Mouse (Mus musculus): ENCODE measurements around the gene Ldlrad3.

The Ldlrad3 gene

GRCm38 (mm10) chr2:102185069-102185950, 875 bp downstream of the Ldlrad3 start:
- DNase-seq (ENCODE audit: low read depth, low spot score), result no peak

DNA sequence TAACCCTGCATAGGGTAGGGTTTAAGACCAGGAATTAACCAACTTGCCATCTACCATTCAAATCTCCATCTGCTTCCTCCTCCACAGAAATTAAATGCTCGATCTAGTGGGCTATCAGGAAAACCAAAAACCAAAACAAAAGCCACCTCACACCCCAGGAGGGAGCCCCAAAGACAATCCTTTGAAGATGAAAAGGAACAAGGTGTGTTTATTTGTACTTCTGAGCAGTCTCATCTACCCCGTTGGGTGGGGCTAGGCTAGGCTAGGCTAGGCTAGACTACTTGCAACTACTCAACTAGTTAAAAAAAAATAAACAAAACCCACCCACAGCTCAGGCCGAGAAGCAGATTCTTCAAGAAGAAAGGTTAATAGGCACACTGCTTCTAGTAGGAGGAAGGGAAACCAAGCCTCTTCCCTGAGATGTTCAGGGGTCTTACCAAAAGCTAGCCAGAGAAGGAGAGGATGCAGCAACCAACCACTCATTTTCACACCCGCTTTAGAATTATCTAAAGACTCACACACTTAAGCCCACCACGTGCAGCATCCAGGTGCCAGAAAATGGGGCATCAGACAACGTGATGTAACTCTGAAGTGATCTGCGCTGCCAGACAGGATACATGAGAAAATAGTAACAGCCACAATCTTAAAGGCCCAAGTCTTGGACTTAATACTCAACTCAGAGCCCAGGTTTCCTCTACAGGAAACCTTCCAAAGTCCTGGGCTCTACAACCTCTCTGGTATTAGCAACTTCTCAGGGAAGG, 2.3 kb downstream of the Ldlrad3 start:
- DNase-seq (ENCODE audit: low read depth, low spot score), result no peak

DNA sequence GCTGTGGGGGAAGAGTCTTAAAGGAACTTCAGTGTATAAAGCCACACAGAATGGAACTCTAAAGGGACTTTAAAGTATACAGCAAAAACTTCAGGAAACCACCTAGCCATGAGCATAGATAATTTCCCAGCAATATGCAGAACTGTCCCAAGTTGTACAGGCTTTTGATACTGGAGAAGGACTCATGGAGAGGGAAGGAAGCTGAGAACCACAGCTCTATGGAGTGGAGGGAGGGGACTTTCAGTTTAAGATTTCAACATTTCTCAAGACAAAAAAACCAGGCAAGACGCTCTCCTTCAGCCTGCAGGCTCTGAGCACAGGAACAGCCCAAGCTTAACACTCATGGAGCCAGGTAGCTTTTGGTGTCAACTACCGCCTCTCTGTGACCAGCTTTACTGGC, 4.7 kb downstream of the Ldlrad3 start:
- no peak for DNase-seq (ENCODE audit: low read depth, low spot score)

GRCm38 (mm10) chr2:102176434-102176772, 9.8 kb downstream of the Ldlrad3 start:
- no peak for DNase-seq (ENCODE audit: low read depth, low spot score)

GRCm38 (mm10) chr2:102175741-102176433, 10.3 kb downstream of the Ldlrad3 start:
- no peak for DNase-seq (ENCODE audit: low read depth, low spot score)

DNA sequence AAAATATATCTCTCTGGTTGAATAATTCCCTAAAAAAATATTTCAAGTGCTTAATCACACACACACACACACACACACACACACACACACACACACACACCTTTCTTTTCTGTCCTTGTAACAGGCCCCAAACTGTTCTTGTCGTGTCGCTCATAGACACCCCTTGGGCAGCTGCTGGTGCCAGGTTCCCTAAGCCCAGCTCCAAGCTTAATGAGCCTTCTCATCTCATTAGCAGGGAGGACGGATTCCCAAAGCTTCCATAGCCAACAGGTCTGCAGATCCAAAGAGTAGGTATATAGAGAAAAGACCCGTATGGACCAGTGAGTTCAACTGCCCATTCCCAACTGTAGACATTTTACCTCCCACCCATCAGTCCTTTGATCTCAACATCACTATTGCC, 13.7 kb downstream of the Ldlrad3 start:
- no peak for DNase-seq (ENCODE audit: low read depth, low spot score)

DNA sequence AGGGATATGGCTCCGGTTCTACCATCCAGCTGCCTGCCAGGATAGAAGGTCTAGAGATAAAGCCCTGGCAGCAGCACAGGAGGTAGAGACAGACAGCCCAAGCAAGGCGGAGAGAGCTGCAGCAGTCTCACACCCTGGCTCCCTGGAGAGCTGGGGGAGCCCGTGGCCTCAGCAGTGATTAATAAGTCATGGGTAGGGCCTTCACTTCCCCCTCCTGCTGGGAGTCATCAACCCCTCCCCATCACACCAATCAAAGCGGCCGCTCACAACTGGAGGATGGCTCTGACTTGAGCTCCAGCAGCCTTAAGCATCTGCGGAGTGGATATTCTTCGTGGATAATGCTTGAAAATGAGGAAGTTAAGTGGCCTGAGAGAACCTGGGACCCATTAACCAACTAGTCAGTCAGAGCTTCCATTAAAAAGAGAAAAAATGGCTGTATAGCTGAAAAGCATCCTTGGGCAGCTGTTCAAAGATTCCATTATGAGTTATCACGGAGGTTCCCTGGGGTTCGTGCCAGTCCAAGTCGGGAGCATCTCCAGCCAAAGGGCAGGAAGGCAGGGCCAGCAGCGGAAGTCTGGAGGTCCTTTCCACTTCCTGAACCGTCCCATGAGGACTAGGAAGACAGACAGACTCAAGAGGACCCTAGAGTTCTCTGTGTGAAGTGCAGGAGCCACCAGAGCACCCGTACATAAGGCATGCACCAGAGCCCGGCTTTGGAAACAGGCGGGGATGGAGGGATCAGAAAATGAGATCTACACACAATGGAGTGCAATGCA, 19.4 kb downstream of the Ldlrad3 start:
- no peak for DNase-seq (ENCODE audit: low read depth, low spot score)

DNA sequence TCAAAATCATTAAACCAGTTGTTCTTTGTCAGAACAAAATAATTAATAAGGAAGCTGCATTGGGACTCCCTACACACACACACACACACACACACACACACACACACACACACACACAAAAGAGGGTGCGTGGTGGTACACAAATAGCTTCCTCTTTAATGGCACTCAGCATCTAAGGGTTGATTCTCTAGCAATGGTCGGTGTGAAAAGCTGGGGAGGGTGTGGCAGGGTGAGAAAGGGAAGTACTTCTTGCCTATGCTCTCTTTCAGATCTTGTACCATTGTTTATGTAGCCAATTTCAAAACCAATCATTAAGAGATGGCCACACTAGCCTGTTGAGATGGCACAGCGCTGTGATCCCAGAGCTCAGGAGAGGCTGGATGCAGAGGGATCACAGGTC, 23.1 kb downstream of the Ldlrad3 start:
- DNase-seq (ENCODE audit: low read depth, low spot score), result no peak

DNA sequence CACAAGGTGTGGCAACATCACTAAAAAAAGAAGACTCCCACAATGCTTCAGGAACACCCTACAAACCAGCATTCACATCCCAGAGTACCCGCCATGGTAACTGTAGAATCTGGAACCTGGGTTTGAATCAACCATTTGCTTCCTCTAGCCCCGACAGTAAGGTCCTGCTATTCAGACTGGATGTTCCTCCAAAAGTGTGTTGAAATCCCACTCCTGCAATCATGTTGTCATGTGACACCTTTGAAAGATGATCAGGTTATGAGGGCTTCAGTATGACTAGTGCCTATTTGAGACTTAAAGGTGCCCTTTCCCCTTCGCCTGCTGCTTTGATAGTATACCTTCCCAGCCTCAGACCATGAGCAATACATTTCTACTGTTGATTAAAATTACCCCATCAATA, 28.6 kb downstream of the Ldlrad3 start:
- no peak for DNase-seq (ENCODE audit: low read depth, low spot score)

DNA sequence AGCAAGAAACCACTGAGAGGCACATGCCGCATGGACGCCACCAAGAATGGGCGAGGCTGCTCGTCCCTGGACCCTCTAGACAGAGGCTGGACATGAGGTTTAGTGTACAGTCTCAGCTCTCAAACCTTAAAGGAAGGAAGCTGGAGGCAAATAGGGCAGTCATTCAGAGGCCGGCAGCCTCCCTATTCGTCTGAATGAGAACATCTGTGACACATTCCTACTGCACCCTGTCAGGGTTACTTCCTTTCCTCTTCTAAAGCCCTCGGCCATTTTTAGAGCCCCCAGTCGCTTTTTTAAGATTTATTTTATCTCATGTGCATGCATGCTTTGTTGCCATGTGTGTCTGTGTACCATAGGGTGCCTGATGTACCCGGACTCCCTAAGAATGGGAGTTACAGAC, 29.2 kb downstream of the Ldlrad3 start:
- no peak for DNase-seq (ENCODE audit: low read depth, low spot score)

DNA sequence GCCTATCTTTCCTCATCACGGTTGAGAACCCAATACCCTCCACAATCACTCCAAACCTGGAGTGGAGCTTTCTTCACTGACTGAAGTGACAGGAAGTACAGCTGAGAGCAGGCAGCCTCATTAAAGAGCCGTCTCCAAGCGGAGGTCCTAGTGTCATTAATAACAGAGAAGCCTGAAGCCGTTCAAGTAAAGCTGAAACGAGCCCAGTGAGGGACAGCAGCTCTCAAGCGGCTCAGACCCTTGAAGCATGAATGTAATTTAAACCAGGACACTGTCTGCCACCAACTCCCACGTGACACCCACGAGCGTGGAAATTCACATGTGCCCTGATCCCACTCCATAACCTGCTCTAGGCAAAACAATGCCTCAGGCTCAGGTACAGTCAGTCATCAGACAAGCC, 29.7 kb downstream of the Ldlrad3 start:
- no peak for DNase-seq (ENCODE audit: low read depth, low spot score)

DNA sequence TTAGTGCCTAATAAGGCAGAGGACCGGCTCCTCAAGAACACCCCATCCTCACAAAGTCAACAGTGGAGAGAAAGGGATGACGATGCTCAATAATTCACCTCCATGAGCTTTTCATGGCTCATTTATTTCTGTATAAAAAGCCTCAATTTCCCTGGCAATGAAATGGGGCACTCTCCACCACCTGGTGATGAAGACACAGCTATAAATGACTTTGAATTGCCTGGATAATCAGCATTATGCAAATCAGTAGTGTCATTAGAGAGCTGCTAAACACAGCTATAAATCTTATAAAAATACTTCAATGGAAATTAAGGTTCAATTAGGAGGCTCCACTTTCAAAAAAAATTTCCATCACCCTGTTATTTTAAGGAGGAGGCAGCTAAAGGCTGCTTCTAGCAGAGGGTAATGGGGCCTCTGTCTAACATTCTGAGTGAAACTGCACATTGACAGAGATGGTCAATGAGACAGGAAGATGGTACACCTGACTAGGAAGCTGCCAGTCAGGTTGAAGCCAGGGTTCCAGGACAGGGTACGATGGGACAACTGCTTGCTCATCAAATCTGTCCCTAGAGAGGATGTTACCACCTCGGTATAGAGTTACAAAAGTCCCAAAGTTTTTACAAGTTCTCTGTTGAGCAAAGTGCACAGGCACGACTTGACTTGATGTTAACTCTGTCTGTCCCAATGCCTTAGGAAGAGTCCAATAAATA, 30.7 kb downstream of the Ldlrad3 start:
- no peak for DNase-seq (ENCODE audit: low read depth, low spot score)

DNA sequence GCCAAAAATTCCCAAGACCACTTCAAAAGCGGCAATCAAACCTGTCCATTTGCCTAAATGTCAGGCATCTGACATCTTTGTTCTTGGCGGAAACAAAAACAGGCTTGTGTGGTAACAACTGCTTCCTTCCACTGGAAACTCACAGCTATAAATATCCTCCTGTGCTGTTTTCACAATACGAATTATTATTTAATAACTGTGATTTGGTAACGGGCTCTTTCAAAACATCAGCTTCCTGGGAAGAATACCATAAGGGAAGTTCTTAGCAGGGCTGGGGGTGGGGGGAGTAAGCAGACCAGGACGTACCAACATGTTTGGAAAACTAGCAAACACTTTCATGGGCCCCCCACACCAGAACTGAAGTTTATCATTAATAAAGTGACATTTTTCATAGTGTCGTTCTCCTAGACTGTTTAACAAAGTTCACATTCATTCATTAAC, 31.4 kb downstream of the Ldlrad3 start:
- DNase-seq (ENCODE audit: low read depth, low spot score), result no peak

- DNase-seq (ENCODE audit: low read depth, low spot score), result no peak
Measured at GRCm38 (mm10) chr2:102154328-102154727, 31.9 kb downstream of the Ldlrad3 start.

DNA sequence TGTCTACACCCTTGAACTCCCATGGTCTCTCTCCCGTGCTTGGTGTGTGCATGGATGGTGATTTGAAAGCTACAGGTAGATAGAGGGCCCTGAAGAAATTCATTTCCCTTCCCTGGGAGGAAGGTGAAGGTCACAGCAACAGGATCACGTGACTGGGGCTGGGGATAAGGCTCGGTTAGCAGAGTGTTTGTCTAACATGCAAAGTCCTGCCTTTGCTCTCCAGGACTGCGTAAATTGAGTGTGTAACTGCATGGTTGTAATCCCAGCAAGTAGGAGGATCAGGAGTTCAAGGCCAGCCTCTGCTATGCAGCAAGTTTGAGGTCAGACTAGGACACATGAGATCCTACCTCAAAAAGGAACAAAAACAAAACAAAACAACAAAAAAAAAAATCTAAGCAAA, 32.7 kb downstream of the Ldlrad3 start:
- no peak for DNase-seq (ENCODE audit: low read depth, low spot score)

GRCm38 (mm10) chr2:102152851-102153250, 33.3 kb downstream of the Ldlrad3 start:
- DNase-seq (ENCODE audit: low read depth, low spot score), result no peak

DNA sequence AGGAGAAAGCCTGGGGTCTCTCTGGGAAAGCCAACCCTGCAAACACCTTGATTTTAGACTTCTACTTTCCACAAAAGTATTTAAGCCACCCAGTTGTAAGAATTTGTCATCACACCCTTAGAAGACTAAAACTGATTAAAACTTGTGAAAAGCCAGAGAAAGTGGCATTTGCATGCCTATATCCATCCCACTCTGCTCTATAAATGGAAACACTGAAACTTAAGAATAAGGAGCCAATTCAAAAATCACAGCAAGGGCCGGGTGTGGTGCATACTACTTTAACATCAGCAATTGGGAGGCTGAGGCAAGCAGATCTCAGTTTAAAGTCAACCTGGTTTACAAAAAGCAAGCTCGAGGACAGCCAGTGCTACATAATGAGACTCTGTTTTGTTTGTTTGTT, 37.1 kb downstream of the Ldlrad3 start:
- DNase-seq (ENCODE audit: low read depth, low spot score), result no peak

GRCm38 (mm10) chr2:102148093-102148492, 38.1 kb downstream of the Ldlrad3 start:
- no peak for DNase-seq (ENCODE audit: low read depth, low spot score)

DNA sequence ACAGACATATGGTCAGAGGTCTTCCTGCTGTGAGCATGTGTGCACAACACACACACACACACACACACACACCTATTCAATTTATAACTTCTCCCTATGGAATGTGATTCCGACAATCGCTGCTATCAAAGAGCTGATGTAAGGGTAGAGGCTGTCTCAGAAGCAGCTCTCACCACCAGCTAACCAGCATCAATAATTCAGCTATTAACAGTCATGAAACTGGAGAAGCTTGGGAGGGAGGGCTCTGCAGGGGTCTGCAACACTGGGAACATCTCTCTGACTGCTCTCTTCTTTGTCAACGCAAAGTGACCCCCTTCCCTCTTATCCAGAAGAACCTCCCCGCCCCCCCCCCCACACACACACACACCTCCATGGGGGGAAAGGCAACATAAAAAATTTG, 38.6 kb downstream of the Ldlrad3 start:
- DNase-seq (ENCODE audit: low read depth, low spot score), result no peak

DNA sequence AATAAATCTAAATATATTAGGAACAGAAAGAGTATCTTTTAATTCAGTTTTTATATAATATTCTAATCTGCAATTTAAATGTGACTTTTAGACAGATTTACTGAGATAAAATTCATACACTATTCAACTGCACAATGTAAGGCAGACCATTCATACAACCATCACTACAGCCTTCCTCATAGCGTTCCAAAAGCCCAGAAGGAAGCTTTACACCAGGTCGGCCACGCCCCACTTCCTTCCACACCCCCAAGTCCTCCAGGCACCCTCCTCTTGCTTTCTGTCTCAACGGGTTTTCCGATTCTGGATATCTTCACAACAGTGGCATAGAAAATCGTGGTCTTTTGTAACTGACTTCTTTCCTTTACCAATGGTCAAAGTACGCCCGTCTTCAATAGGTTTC, 39.8 kb downstream of the Ldlrad3 start:
- DNase-seq (ENCODE audit: low read depth, low spot score), result no peak

- no peak for DNase-seq (ENCODE audit: low read depth, low spot score)
Measured at GRCm38 (mm10) chr2:102145036-102145435, 41.1 kb downstream of the Ldlrad3 start.
